Mouse (Mus musculus) embryonic fibroblast, embryonic 13.5 days (primary cell): ENCODE results near the gene Gapdhs.
"Not testable (repeated sequence)": the region's sequence is repeated elsewhere in the genome, so short reads cannot be mapped to it uniquely, and the experiment has no call there.

Experiments used
- CTCF ChIP-seq: IDR thresholded peaks from 2 replicates; pipeline ENCODE4 v1.5.1; 2011; ENCODE audit warnings: mild to moderate bottlenecking, control low read depth, low read length, moderate library complexity, borderline replicate concordance; ENCODE audit not compliant: insufficient read depth
- POLR2A ChIP-seq: IDR thresholded peaks from 2 replicates; pipeline ENCODE4 v1.6.1; 2011; ENCODE audit warnings: low read depth, mild to moderate bottlenecking, control low read depth, low read length, moderate library complexity

- TF ChIP-seq POLR2A, CTCF: not testable (repeated sequence)
These were observed 911 bp downstream of the Gapdhs start for GRCm38 (mm10) chr7:30742570-30742969.
